Mouse (Mus musculus) heart, adult 18-20 months (tissue): ENCODE measurements around the gene Mob2. TPM values are rescaled to one million over a fixed set of nuclear protein-coding genes. Genes with fewer than 3 reads are reported as not detected.

Experiments
- DNase-seq, 2 experiments: peaks; one replicate each; pipeline ENCODE4 v3.0.0; 2021 to 2022; ENCODE audit warnings: mixed read lengths in 1 of 2
- long read RNA-seq, 2 experiments: library from polyadenylated mRNA; stranded (forward); transcript quantifications; one replicate each; pipeline ENCODE4 v2.0.0; 2021
- total RNA-seq, 2 experiments: library from RNA; stranded (reverse); gene quantifications; 2 replicates each; pipeline ENCODE4 v1.2.3; 2021

The Mob2 gene
- total RNA-seq = 10 to 100 TPM; 45.7 to 51.1 TPM
- long read RNA-seq, experiment 1, transcript Mob2-206 (5 exons, 2,140 nt) = minor isoform, 7 of 161 reads
- long read RNA-seq, experiment 1, transcript Mob2-201 (5 exons, 1,490 nt) = major isoform, 31 of 161 reads
- long read RNA-seq, experiment 1, partial matches to known transcripts = 1 of 161 reads
- long read RNA-seq, experiment 1, other reads (novel, unspliced or antisense) = 121 of 161 reads
- long read RNA-seq, experiment 2, transcript Mob2-201 (5 exons, 1,490 nt) = major isoform, 24 of 134 reads
- long read RNA-seq, experiment 2, partial matches to known transcripts = 1 of 134 reads
- long read RNA-seq, experiment 2, other reads (novel, unspliced or antisense) = 104 of 134 reads

DNA sequence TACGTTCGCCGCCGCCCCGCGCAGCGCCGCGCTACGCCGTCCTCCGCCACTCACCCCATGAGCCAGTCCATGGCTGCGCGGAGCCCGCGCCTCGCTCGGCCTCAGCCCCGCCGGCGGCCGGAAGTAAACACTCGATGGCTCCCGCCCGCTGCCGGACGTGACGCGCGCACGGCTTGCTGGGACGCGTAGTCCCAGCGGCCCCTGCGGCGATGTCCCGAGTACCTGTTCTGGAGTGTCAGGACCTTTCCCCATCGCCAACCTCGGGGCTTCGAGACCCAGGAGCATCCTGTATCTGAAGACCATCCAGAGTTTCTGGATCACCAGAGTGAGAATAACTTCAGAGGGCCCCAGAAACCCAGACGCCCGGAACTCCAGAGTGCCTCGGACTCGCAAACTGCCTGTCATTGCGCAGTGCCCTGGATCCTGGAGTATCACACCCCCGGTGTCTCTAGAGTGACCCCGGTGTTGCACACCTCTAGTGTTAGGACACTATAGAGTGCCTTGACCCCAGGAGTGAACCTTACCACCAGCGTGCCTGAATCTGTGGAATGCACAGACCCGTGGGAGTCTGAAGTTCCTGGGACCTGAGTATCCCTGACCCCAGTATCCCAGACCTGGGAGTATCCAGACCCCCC is at the start of gene Mob2:
TSS of gene Mob2 (minus strand) at position 135 of the 635 bp plus-strand sequence.
- DNase-seq = peak; percentile 94 to 95

DNA sequence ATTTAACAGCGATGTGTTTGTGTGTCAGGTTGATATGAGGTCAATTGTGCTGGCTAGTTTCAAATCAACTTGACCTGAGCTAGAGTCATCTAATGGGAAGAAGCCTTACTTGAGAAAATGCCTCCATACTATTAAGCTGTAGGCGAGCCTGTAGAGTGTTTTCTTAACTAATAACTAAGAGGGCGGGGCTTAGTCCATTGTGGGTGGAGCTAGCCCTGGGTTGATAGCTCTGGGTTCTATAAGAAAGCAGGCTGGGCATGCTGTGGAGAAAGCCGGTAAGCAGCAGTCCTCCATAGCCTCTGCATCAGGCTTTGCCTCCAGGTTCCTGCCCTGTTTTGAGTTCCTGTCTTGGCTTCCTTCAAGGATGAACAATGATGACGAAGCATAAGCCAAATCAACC is 43.9 kb upstream of the Mob2 start:
- no peak for DNase-seq

DNA sequence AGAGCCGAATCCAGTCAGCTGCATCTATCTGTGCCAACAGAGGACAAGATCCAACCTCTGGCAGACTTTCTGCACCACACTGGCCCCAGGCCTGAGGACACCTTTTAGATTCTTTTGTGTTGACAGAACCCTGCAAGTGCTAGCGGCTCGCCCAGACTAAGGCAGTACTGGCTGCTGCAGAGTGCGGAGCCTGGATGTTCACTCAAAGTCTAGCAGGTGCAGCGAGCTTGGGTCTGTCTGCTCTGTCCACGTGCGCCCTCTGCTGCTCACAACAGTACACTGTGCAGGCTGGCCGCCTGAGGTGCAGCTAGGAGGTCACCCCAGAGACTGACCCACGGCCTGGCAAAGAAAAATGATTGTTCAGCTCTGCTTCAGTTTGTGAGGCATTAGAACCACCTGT is 36.9 kb upstream of the Mob2 start:
- DNase-seq = peak; percentile 82 to 89

GRCm38 (mm10) chr7:142096701-142097100 is 35.8 kb upstream of the Mob2 start:
- DNase-seq = no peak

GRCm38 (mm10) chr7:142095183-142095931 is 34.5 kb upstream of the Mob2 start, which contains the start of gene Dusp8:
Gene Dusp8 (minus strand): TSS chr7:142095843.
- DNase-seq = peak; percentile 95 to 96

GRCm38 (mm10) chr7:142094301-142095143 is 33.7 kb upstream of the Mob2 start:
- DNase-seq = peak; percentile 40 to 69

- DNase-seq = no peak
These were observed 32.9 kb upstream of the Mob2 start for GRCm38 (mm10) chr7:142093696-142094240.

DNA sequence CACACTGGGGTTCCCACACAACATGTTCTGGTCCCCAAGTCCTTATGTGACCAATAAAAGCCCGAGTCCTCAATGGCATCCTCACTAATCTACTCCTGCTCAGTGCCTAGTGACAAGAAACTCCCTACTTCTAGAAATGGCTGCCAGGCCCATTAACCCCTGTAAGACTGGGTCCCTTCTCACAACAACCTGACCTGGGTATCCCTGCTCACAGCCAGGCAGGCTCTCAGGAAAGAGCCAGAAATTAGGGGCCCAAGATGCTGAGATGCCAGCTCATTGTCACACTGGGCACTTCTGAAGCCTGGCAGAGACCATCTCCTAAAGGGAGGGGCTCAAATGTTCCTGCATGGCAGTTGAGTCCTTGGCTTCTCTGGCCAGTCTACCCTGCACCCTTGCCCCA is 32.1 kb upstream of the Mob2 start:
- no peak for DNase-seq

DNA sequence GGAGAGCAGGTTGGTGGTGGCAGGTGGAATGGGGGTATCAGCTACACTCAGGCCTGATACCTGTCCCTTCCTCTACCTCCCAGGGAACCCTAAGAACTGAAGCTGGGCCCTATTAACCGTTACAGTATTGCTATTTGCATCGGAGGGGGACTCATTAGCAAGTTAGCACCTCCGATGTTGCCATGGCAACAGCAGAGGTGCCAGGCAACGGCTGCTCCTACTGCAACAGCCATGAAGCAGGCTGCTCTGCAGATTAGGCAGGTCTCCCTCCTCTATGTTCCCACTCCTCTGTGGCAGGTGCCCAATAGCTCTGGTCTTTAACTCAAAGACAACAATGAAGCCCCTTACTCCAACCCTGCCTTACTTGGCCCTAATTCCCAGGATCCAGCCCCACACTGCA is 31.0 kb upstream of the Mob2 start:
- no peak for DNase-seq

DNA sequence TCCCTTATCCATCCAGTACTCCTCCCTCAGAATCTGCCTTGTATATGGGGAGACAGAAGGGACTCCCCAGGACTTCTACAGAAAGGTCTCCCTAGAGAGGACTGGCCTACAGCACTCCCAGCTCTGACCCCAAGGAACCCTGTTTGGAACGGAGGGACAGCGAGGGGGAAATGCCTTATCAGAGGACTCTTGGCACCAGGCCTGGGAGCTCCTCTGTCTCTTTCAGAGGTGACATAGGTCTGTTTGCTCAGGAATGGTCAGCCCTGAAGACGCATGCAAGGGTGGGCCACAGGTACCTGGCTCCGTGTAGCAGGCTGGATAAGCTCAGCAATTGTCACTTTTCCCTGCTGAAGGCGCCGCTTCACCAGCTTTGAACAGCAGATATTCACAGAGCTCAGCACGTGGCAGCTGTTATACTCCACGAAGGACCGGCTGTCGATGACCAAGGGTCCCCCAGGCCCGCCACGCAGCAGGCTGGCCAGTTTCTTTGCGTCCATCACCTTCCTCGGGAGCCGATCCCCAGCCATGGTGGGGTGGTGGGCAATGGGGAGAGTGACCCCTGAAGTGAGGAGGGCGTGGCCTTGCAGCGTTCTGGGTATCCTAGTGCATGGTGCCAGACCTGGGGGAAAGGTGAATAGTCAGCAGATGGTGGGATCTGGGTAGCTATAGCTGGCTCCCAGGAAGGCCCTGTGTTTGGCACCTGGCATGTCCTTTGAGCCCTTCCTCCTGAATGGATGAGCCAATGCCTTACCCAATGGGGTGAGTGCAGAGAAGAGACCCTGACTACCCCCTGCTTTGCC is 29.0 kb upstream of the Mob2 start:
- no peak for DNase-seq

DNA sequence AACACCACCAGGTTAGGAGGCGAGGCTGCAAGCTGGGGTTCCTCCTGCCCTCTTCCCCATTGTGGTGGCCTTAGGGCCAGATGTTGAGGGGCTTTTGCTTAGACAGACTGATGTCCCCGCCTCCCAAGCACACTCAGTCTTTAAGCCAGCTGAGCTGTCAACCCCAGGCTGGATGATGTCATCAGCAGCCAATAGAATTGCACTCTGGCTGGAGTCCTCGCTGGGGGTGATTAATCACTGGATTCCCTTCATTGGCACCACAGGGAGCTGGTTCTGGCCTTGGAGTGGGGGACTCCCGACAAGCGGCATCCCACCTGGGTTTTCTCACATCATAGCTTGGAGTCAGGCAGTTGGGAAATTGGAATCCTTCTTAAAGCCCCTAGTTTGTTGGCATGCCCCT is 28.0 kb upstream of the Mob2 start:
- DNase-seq = no peak

DNA sequence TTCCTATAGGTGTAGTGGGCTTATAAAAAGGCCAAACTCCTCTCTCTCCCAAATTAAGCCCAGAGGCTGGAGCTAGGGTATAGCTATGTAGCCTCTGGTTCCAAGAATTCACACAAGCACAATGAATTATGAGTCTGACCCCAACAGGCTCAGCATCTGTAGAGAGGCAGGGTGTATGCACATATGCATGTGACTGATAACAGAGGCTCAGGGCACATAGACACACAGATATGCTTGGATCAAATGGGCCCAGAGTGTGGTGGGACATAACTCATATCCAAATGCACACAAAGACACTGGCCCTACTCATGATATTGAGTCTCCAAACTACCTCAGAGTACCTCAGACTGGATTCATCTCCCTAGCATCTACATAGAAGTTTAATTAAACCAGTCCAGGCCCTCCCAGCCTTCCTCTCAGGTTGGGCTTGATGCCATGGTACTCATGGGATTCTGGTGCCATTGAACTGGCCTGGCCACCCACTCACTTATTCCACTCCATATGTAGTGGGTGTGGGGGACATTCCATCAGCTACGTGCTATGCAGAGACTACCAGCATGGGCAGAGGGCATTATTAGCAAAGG is 26.3 kb upstream of the Mob2 start:
- DNase-seq = no peak

DNA sequence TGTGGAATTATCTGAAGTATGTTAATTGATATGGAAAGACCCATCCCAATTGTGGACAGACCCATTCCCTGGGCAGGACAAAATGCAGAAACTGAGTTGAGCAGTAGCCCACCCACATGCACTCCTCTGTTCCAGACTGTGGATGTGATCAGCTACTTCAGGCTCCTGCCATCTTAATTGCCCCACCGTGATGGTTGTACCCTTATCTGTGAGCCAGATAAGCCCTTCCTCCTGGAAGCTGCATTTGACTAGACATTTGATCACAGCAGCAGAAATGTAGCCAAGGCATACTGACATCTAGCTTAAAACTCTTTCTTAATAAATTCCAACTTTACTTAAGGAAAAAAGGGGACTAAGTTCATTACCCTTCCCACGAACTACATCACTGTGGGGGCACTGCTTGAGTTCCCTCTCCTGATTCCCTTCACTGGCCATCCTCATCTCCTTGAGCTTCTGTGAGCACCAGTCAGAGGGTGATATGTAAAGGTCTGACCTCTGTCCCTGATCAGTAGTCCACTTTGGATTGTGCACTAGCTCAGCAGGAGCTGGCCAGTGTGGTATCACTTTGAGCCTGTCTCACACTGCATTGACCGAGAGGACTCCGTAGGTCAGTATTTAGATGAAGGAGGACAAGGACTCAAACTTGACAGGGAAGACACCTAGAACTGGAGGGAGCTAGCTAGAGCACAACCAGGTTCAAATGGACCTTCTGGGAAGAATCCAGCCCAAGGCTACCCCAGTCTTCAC is 25.5 kb upstream of the Mob2 start:
- DNase-seq = no peak

DNA sequence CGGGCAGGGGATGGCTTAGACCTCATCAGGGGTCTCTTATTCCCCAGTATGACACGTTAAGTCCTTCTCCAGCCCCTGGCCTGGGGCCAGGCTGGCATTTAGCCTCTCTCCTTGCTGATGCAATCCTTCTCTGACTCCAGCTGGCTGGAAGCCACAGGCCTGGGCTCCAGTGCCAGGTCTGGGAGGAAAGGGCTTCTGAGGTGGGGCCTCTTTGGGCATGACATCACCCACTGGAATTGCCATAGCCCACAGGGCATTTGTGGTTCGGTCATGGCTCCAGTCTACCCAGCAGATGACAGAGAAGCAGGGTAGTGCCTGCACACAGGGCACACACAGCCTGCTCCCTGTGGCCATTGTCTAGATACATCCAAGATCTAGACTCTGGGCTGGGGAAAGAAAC is 24.0 kb upstream of the Mob2 start:
- DNase-seq = peak; percentile 87 to 90

GRCm38 (mm10) chr7:142084395-142084794 is 23.5 kb upstream of the Mob2 start:
- DNase-seq = peak in 1 of 2 experiments; percentile 43

DNA sequence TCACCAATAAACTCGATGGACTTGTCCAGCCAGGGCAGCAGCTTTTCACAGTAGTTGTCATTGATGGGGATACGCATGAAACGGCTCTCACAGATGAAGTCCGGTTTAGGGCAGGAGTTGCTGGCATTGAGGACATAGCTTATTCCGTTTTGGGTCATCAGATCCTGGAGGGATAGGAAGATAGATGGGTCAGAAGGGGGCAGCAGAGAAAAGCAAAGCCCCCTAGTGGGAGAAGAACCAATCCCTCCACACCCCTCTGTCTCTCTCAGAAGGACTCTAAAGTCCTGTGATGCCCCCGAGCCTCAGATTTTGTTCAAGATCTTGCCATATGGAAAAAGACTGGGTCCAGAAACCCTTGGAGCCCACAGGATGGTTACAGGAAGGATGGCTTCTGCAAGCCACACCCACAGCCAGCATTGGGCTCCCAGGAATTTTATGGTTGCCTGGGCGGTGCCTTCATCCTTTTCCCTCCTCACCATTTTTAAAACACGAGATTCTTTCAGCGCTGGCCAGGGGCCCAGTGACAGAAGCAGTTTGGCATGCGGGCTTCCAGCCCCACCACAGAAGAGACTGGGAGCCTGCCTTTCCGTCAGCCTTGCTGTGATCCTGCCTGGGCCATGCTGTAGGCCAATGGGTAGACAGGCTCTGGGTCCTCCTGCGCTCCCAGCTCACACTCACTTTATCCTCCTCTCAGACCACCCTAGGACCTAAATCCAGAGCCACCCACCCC is 22.9 kb upstream of the Mob2 start:
- DNase-seq = peak; percentile 81 to 86

- DNase-seq = no peak
These were observed 21.7 kb upstream of the Mob2 start for GRCm38 (mm10) chr7:142082607-142083006.

DNA sequence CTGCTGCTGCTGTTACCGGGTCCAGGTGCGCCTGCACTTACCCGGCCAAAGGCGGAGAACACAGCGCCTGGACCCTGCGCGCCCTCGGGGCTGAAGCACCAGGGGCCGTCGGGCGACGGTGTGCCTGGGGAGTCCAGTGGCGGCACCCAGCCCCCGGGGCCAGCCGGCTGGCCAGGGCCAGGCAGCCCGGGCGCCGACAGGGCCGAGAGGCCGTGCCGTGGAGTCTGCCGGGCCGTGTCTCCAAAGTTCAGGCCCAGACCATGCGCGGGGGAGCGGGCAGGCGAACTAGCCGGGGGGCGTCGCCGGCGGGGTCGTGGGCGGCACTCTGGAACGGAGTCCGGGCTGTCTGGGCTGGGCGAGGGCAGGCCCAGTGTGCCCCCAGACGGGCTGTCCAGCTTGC is 21.3 kb upstream of the Mob2 start:
- no peak for DNase-seq

DNA sequence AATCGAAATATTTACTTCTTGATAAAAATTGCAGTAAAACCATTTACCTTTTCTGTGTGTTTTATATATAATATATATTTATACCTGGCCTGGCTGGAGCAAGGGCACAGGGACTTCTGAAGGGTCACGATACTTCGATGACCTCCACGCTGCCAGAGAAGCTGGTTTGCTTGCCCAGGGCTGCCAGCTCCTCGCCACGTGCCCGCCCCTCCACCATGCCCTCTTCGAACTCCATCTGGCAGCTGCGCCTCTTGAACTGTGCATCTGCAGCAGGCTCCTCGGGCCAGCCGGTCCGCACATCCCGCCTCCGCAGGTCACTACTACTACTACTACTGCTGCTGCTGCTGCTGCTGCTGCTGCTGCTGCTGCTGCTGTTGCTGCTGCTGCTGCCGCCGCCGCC is 20.9 kb upstream of the Mob2 start:
- peak in 1 of 2 experiments; percentile 48 for DNase-seq
